Mouse (Mus musculus): ENCODE measurements around the gene Selenon.

Gene Selenon

DNA sequence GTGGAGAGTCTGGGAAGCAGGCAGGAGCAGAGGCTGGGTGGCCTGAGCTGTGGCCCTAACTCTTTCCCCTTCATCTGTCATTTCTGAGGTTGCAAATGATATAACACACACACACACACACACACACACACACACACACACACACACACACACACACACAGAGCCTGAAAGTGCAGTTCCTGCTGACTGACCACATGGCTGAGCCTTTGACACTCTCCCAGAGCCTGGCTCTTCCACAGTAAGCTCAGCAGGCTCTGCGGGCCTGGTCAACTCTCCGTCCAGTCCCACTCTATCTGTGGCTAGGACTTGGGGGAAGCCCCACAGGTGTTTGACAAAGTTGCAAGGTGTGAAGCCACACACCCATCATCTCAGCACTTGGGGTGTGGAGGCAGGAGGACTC is 25.3 kb upstream of the Selenon start:
- DNase-seq: no peak

DNA sequence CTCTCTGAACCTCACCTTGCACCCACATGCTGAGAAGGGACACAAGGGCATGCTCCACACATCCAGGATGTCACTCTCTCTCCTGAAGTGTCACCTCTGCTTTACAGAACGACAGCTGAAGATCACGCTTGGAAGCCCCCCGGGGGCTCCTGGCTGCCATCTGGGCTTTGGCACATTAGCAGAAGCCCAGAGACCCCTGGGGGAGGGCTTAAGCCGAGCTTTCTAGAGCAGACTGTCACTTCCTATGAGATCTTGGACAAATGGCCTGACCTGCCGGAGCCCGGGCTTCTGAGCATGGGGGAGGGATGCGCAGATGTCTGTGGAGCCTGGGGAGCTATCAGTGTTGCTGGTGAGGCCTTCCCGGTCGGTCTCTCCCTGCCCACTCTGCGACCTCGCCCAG is 23.5 kb upstream of the Selenon start:
- no peak for DNase-seq

DNA sequence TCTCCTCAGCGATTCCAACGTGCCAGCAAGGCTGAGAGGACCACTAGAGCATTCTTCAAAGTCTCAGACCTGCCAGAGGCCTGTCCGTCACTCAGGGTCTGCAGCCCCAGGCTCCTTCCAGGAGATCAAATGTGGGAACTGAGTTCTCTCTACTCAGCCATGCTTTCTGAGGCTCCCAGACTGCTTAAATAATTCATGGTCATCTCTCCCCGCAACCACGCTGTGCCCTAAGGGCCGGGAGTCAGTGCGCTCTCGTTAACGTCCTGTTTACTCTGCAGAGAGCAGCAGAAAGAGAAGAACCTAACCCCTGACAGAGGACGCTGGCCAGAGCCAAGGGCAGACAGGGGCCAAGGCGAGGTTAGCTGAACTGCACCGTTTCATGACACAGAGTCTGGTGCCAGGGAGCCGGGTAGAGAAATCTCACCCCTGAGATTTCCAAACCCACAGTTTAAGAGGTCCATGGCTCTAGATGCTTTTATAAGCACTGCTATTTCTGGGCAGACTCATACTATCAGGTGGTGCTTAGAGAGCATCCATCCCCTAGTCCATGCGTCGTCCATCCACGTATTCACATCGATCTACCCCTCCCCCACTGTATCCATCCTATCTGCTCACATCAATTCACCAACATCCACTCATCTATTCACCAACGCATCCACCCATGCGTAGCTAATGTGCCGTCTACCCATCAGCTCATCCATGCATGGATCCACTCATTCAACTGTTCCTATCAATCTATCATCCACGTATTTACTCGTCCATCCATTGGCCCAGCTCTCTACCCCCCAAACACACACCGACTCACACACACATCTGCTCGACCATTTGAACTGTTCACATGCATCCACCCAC is 20.7 kb upstream of the Selenon start:
- no peak for DNase-seq

DNA sequence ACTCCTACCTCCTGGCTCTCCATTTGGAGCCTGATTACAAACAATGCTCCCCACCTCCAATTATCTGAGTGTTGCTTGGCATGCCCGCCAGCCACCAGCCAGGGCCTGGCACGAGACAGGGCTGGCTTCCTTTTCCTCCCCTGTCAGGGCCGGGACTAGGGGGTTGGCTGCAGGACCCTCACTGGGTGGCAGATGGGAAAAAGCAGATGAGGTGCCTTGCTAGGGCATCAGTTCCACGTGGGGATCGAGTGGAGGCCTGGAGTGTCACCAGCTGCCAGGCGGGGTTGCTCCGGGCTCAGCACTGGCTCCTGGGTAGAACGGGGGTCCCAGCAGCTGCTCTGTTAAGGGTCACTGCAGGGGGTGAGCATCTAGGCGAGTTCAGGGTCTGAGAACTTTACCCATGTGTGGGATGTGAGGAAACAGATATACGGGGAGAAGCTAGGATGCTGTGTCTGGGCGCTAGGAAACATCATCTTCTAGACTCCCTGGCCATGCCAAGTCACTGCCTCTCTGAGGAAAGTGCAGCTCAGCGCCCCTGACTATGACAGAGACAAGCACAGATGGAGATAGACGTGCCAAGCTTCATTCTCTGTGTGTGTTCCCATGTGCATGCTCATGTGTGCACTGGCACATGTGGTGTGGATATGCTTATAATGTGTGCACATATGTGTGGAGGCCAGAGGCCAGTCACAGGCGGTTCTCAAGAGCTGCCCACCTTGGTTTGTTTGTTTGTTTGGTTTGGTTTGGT is 18.9 kb upstream of the Selenon start:
- no peak for DNase-seq

DNA sequence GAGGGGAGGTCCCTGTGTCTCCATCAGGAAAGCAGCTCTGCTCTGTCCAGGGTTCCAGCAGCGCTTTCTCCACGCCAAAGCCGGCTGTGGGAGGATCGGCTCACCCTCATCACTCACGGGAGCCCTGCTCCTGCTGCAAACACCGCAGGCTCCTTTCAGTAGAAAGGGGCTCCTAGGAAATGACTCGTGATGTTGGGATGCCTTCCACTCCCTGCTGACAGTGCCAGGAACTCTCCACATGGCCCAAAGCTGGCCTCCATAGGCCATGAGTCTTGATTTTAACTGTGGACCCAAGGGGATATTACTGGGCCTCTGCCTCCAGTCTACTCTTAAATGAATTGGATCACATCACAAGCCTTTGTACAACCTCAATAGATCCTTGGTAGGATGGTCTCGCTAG is 17.9 kb upstream of the Selenon start:
- no peak for DNase-seq

DNA sequence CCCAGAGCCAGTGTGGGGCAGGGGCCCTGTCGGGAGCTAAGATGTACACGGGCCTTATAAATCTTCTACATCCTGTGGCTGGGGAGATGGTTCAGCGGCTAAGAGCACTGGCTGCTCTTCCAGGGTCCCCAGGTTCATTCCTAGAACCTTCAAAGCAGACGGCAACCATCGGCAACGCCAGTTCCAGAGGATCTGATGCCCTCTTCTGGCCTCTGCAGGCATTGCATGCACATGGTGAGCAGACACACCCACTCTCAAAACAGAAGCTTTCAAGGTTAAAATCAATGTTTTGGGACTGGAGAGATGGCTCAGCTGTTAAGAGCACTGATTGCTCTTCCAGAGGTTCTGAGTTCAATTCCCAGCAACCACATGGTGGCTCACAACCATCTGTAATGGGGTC is 17.2 kb upstream of the Selenon start:
- peak; percentile 69 for DNase-seq

DNA sequence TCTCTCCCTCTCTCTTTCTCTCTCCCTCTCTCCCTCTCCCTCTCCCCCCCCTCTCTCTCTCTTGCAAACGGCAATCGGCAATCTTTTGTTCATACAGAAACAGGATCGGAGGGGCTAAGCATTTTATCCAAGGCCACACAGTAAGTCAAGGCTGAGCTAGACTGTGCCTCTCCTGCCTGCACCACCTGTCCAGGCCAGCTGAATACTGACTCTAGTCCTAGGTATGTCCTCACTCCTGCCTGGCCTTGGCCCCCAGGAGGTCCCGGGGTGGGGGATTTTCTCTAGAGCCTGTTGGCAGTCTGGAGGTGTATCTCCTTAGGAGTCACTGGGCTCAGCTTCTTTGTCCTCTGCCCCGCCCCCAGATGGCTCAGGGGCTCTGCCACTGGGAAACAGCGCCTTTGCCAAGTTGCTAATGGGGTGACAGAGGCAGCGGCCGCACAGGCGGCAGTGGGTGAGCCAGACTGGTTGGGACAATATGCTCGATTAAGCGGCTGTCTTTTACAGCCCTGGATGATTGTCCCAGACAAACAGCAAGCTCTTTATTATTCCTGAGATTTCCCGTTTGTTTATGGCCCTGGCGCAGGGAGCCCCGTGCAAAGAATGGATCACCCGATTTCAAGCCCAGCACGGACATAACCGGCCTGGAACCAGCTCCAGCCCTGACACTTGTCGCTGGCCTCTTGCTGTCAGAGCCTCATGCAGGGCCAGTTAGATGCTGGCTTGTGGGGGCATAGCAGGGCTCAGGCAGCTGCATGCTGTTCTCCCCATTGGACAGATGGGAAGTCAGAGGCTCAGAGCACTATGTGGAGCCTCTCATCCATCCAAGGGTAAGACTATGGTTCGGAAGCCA is 15.6 kb upstream of the Selenon start:
- no peak for DNase-seq

DNA sequence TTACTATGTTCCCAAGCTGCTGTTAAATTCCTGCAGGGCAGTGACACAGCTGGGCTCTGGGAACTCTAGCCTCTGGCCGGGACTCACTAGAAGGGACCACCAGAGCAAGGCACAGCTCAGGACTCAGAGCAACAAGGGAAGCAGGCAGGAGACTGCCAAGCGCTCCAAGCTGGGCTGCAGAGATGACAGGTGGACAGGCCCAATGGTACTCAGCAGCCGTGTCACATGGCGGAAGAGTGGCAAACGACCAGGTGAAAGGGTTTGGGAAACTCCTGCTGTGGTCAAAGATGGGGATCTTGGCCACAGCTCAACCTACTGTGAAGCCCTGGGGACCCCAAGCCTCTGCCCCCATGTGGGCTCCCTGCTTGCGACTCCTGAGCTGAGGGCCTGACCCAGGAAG is 12.1 kb upstream of the Selenon start:
- DNase-seq: no peak

DNA sequence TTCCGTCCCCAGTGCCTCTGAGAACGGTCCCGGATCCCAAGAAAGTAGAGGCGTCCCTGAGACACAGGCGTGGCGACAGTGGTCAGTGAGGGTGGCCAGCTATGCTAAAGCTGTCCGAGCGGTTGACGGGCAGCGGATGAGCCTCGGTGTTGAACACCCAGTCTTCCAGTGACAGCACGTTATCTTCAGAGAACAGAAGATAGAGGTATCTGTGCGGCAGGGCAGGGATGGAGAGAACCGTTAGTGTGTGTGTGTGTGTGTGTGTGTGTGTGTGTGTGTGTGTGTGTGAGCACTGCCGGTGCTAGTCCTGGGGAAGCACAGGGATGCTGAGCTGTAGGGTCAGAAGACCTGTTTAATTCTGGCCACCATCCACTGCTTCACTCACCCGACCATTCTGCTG is 11.7 kb upstream of the Selenon start:
- no peak for DNase-seq

DNA sequence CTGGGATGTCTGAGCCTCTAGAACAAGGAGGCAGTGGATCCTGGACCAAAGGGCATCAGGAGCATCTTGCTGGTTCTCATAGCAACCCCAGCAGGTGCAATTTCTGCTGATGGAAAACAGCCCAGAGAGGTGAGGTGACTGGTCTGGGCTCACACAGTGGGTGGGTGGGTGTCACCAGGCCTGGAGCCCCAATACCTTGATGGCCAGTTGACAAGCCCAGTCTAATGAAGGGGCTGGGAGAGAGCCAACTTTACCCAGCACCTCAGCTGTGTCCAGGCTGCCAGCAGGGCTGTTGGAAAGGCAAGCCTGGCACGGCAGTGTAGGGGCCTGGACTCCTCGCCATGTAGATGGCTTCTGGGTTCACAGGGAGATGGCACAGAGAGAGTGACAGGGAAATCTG is 10.0 kb upstream of the Selenon start:
- DNase-seq: no peak

DNA sequence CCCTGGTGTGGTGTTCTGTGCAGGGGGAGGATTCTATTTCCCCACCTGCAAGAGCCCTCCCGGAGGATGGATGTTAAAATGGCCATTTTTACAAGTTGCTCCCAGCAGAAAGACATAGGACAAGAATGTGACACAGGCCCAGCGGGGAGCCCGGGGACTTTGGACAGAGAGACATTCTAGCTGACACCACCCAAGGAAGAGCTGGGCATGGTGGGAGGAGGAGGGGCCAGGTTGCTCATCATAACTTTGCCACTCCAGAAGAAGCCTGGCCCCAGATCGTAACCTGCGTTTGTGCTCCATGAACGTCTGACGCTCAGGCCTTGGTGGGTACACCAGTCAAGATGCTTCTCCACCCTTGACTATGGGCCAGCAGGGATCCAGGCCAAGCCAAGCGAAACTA is 8.7 kb upstream of the Selenon start:
- no peak for DNase-seq

DNA sequence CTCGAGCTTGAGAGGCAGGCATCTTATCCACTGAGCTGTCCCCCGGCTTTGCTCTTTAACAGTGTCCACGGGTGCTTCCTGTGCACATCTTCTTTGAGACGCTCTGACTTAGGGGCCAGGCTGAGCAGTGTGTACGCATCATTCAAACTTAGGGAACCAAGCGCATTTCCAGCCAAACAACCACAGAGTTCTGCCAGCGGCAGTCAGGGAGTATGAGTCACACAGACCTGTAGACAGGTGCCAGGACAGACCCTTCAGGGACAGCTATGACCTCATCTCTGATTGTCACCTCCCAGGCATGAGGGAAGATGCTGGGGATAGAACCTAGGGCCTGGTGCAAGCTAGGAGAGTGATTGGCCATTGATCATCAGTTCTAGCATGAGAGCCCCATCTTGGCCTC is 7.2 kb upstream of the Selenon start:
- no peak for DNase-seq

DNA sequence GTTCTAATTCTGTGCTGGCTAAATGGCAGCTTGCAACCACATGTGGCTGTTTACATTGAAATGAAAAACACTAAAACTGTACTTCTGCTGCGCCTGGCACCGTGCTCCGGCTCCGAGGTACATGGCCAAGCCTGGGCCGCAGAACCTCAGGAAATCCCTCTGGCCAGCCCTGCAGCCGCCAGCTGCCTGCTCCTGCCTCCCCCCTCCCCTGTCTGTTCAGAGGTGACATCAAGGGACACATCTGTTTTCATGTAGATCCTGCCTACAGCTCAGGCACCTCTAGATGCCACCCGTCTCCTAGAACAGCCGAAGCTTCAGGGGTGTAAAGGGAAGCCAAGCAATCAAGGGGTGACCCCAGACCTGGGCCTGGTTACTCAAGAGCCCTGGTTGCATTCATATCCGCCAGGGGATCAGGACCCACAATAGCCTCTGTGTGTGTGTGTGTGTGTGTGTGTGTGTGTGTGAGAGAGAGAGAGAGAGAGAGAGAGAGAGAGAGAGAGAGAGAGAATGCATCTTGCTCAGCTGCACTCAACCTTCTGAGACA is 6.7 kb upstream of the Selenon start:
- peak; percentile 62 for DNase-seq

DNA sequence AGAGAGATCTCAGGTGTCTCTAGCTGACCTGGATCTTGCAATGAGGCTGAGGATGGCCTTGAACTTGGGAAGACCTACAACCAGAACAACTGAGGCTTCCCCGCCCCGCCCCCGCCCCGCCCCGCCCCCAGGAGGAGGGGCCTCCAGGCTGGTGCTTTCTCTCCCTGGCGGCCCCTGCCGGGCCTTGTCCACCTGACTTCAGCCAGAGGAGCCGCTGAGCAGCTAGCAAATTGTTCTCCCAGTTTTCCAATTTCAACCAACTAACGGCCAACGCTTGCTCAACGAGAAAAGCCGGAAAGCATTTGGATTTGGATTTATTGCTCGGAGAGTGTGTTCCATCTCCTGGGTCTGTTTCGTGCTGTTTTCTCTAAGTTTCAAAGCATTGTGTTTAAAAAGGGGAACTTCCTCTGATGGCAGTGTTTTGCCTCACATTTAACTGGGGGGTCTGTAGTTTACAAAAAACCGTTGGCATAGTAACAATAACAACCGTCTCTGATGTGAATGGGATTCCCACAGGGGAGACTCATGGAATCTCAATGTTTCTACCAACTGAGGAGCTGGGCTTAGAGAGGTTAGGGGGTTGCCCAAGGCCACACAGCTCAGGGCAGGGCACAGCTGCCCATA is 5.8 kb upstream of the Selenon start:
- peak; percentile 42 for DNase-seq

DNA sequence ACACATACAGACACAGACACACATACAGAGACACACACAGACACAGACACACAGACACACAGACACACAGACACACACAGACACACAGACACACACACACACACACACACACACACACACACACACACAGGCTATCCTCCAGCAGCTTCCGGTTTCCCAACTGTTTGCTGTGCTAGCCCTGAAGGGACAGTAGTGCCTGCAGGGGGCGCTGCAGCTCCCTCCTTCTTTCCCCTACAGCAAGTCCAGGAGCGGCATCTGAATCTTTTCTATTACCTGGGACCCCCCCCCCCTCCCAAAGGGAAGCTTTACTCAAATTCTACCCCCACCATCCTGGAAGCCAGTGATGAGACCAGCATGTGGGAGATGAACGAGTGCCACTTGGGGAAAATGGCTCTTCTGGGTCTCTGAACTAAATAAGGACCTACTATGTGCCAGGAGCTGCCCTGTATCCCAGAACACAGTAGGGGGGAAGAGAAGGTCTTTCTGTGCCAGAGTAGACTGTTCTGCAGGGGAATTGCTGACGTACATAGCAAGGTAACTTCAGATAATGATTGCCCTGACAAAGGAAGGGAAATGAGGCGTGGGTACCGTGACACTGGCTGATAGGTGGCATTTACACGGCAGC is 4.1 kb upstream of the Selenon start:
- peak; percentile 60 for DNase-seq

DNA sequence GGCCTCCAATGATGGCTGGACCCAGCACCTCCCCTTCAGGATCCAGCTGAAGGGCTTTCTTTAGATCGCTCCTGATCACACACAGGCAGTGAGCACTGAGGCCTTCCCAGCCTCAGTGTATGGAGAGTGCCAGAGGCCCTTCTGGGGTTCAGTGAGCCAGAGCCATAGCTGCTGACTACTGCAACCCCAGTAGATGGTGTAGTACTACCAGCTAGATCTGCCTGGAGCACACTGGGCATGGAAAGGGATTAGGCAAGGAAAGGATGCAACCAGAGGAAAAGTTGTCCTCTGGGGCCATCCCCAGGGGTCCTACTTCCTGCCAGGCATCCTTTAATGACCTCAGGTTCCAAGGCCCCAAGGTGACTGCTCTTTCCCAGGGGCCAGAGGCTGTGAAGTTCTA is 1.7 kb upstream of the Selenon start:
- DNase-seq: no peak

DNA sequence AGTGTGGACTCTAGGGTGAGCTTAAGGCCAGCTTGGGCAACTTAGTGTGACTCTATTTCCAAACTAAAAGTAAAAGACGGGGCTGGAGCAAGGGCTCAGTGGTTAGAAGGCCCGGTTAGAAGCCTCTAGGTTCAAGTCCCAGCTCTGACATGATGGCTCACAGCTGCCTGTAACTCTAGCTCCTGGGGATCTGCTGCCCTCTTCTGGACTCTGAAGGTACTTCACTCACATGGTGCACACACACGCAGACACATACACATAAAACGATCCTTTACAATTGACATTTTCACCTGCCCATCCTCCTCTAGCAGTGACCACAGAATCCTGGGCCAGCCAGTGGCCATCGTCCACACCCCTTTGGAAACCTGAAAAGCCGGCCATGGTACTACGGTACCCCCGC is 2.1 kb downstream of the Selenon start:
- DNase-seq: no peak

DNA sequence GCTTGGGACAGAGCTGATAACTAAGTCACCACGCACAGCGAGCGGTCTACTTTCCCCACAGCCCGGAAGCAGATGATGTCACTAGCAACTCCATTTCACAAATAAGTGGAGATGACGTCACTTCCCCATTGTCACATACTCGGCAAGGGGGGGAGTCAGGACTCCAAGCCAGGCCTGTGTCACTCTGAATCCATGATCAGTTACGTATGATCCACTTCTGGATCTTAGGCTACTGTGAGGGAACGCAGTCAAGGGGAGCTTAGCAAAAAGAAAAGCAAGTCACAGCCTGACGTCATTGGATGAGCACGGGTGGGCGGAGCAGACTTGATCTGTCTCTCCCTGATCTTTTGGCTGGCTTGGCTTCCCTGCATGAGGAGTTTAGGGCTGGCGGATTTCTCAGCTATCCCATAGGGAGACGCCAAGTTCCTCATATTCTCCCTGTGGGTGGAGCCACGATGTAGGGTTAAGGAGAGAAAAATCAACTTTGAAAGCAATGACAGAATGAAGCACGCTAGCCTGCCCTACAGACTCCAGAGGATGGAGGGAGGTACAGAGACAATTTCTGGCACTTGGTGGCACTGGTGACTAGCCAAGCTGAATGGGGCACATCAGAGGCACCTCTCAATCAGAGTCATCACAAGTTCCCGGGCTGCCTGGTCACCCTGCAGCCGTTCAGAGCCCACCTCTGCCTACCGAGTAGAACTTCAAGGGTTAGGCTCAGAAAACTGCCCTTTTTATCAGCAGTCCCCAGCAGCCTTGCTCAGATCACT is 3.6 kb downstream of the Selenon start:
- DNase-seq: no peak

DNA sequence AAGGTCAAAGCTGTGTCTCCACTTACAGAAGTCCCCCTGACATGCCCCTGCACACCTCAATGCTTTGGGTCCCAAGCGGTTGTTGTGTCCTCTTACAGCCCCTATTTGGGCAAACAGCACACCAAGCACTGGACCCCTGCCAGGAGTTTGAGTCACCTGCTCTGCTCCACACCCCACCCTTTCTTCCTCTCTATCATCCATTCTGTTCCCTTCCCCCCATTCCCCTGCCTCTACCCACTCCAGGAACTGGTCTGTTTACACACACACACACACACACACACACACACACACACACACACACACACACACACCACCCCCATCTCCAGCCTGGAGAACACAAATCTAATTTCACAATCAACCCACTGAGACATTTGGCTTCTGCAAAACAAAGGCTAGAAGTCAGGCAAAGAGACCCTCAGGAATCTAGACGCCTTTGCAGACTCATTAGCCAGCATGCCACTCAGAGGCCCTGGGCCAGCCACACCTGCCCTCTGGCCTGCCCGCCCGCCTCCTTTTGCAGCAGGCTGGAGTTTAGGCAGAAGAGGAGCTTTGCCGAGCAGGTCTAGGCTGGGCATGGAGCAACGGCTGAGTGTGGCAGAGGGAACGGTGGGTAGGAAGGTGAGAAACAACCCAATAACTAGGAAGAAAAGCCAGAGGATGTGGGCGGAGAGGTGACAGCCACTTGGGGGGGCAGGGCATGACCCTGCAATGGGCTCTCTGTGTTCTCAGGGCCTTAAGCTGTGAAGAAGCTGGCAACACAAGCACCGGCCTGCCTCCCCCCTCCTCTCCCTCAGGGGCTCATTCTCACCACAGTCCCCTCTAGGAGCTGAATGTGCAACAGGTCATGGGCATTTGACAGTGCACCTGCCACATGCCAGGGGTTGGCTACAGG is 4.9 kb downstream of the Selenon start:
- DNase-seq: no peak

DNA sequence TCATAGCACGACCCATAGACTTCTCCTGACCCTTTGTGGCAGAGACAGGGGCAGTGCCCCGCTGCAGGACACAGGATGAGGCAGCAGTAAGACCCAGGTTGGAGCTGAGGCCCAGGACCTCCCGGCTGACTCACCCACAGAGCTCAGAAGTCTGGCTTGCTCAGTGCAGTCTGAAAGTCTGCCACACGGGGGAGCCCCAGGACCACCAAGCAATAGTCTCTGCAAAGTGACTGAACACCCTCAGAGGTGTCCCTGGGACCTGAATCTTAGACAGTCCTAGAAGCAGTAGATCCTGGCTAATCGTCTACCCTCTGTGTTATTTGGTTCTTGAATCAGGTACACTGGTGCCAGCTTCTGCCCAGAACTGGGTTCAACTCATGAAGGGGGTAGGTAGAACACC is 8.7 kb downstream of the Selenon start:
- peak; percentile 97 for DNase-seq
